Mouse (Mus musculus) bone marrow, adult 2 months (tissue): Measurements from ENCODE around the gene Cdh8.

Experiments used
- CTCF ChIP-seq: fragments of 200-500 bp; IDR thresholded peaks from 2 replicates; pipeline ENCODE4 v1.5.1; 2011; ENCODE audit warnings: low read length, control low read depth; ENCODE audit not compliant: control insufficient read depth, insufficient read depth
- POLR2A ChIP-seq: fragments of 200-500 bp; IDR thresholded peaks from 2 replicates; pipeline ENCODE4 v1.6.1; 2011; ENCODE audit warnings: low read depth, mild to moderate bottlenecking, control low read depth, low read length, borderline replicate concordance; ENCODE audit not compliant: control insufficient read depth

DNA sequence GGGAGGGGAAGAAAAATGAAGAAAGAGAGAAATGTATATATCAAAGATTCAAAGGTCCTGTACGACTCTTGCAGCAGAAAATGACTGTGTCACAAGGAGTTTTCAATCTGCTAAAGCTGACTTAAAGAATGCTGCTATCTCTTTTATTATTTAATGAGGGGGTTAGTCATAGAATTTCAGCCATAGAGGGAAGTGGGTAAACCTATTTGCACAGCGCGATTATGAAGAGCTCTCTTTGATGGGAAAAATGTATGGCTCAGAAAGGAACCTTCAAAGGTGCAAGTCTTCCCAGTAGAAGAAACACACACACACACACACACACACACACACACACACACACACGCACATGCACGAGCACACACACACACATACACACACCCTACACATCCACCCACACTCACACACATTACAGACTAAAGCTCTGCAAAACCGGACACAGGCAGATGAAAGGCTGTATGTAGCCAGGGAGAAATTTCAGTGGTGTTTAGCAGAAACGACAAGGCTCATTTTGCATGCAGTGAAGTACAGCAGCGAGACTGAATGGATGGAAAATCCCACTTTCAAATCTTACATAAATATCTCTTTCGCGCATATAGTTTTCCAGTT lies 2.3 kb downstream of the Cdh8 start:
- TF ChIP-seq POLR2A = no peak
- no peak for TF ChIP-seq CTCF
